In genomic region chr8:117474944-117475343, GRCm38 (mm10) we compare ENCODE assay signal across 8 mouse cellular contexts. TPM values are rescaled to one million over a fixed set of nuclear protein-coding genes. Genes with fewer than 3 reads are reported as not detected.
DNase-seq lines count a peak whose midpoint lies in the region; ATAC-seq and TF ChIP-seq lines count a peak whose summit lies in the region.

No protein-coding gene starts in this region.

- H3K4me1 ChIP-seq in hindbrain, postnatal 0 days (ENCODE audit: insufficient read depth, low read length): peaks cover 3% of the 10 kb centered on the region

- no peaks in the 10 kb centered on the region for H3K36me3 ChIP-seq in hindbrain, postnatal 0 days (ENCODE audit: insufficient read depth, low read length)
- no peaks in the 10 kb centered on the region for H3K36me3 ChIP-seq in macrophage (ENCODE audit: inconsistent target)

- peak; percentile 48; the same call in 1 of the 2 replicates for ATAC-seq in hindbrain, postnatal 0 days

- no peaks in the 10 kb centered on the region for H3K27me3 ChIP-seq in hindbrain, postnatal 0 days (ENCODE audit: insufficient read depth, low read length)

- 0 out of 2 replicates have a peak, but pooled peaks cover 5% of the 10 kb centered on the region for H3K9me3 ChIP-seq in hindbrain, postnatal 0 days (ENCODE audit: low read length)

- peak; percentile 95 for TF ChIP-seq CTCF in hindbrain, postnatal 0 days (IDR thresholded peaks at IDR 0.05; ENCODE audit: low read depth)

- H3K9ac ChIP-seq in hindbrain, postnatal 0 days (replicated peaks; ENCODE audit: low read length): no peak overlapping the region

- 0% methylated on average over 5 of the region's 5 CpGs for WGBS in hindbrain, postnatal 0 days
- 0% methylated on average over 3 of the region's 5 CpGs for WGBS in macrophage (ENCODE audit: missing documents)

- H3K79me2 ChIP-seq in macrophage (ENCODE audit: inconsistent target): no peaks in the 10 kb centered on the region

- H3K4me2 ChIP-seq in hindbrain, postnatal 0 days (ENCODE audit: low read depth, low read length): no peak overlapping the region

- peak; percentile 87 for DNase-seq in T-cell, adult 2 months (ENCODE audit: low spot score)
- DNase-seq in cerebellum, postnatal 10 days: peak; percentile 97 to 99
- DNase-seq in frontal cortex, postnatal 14 days (ENCODE audit: low spot score in 2 of 2): peak; percentile 74 to 94
- DNase-seq in hindbrain, postnatal 0 days (ENCODE audit: low spot score): peak; percentile 94
- DNase-seq in left cerebral cortex, adult 18-20 months (ENCODE audit: low spot score in 2 of 2): peak; percentile 92 to 97
- DNase-seq in right cerebral cortex, postnatal 14 days: peak; percentile 96
- DNase-seq in urinary bladder, postnatal 25 days (ENCODE audit: low spot score): peak; percentile 95

- no peak overlapping the region for H3K4me3 ChIP-seq in hindbrain, postnatal 0 days (ENCODE audit: low read length)
- H3K4me3 ChIP-seq in macrophage (ENCODE audit: inconsistent target): no peak overlapping the region

- no peak overlapping the region for H3K27ac ChIP-seq in hindbrain, postnatal 0 days
- peak overlapping the region; percentile 59 for H3K27ac ChIP-seq in macrophage

RNA-seq across cellular contexts. Expression of gene Plcg2, which starts 23.1 kb away (rescaled TPM):
- total RNA-seq in hindbrain, postnatal 0 days (2014; rRNA removed): 2.5 and 3.6 TPM in 2 replicates
- polyA plus RNA-seq in hindbrain, postnatal 0 days (2015; fragmentation: Nextera tagmentation; extraction: Ambion mirVana): 1.5 and 1.6 TPM in 2 replicates
- 1 to 10 TPM; 2.6 to 2.7 TPM for total RNA-seq in left cerebral cortex, adult 18-20 months (2021)
- 100 to 1,000 TPM in 16 of 26 experiments, 10 to 100 TPM in 10; 36.1 to 132 (median 108) TPM for total RNA-seq in macrophage (2018; cell fraction: chromatin; rRNA removed)
- total RNA-seq in macrophage (2018; cell fraction: cytosol; rRNA removed): 10 to 100 TPM; 61.8 to 93.0 (median 74.5) TPM
- 100 to 1,000 TPM in 2 of 26 experiments, 10 to 100 TPM in 24; 48.9 to 105 (median 82.0) TPM for total RNA-seq in macrophage (2018; cell fraction: nucleus; rRNA removed)
- polyA plus RNA-seq in macrophage (2018): 60.7 to 76.4 TPM (median 68.0 TPM) in 3 replicates
